Mouse (Mus musculus) stomach, postnatal 0 days (tissue): Measurements from ENCODE around the gene Dpy19l1. TPM values are rescaled to one million over a fixed set of nuclear protein-coding genes. Genes with fewer than 3 reads are reported as not detected.

ENCODE experiments used
- ATAC-seq: fragments of 200-750 bp; cut with Nextera tagmentation; 2 replicates; pipeline ENCODE4 v1.8.0; 2017; ENCODE audit not compliant: low FRiP score, low TSS enrichment
- DNase-seq: peaks from one replicate; pipeline ENCODE4 v3.0.0-alpha.2; 2016; ENCODE audit warnings: low spot score
- H3K27ac ChIP-seq: fragments of 300-500 bp; sonication (generic); replicated peaks from 2 replicates; pipeline ENCODE4 v1.5.1; 2014; ENCODE audit warnings: mild to moderate bottlenecking, control low read depth
- H3K27me3 ChIP-seq: fragments of 300-500 bp; sonication (generic); 2 replicates; pipeline ENCODE4 v1.6.1; 2014; ENCODE audit warnings: low read length; ENCODE audit not compliant: control insufficient read depth, insufficient read depth
- H3K36me3 ChIP-seq: fragments of 300-500 bp; sonication (generic); 2 replicates; pipeline ENCODE4 v1.6.1; 2014; ENCODE audit warnings: low read length, mixed read lengths; ENCODE audit not compliant: control insufficient read depth, insufficient read depth
- H3K4me1 ChIP-seq: fragments of 300-500 bp; sonication (generic); replicated peaks from 2 replicates; pipeline ENCODE4 v1.6.1; 2014; ENCODE audit warnings: antibody characterized with exemption; ENCODE audit not compliant: control insufficient read depth, insufficient read depth
- H3K4me2 ChIP-seq: fragments of 300-500 bp; sonication (generic); replicated peaks from 2 replicates; pipeline ENCODE4 v1.6.1; 2014; ENCODE audit warnings: low read depth, mild to moderate bottlenecking, control low read depth, moderate library complexity
- H3K4me3 ChIP-seq: fragments of 300-500 bp; sonication (generic); 2 replicates; pipeline ENCODE4 v1.5.1; 2014; ENCODE audit warnings: low read depth, low read length, control low read depth
- H3K9ac ChIP-seq: fragments of 300-500 bp; sonication (generic); 2 replicates; pipeline ENCODE4 v1.6.1; 2014; ENCODE audit warnings: mild to moderate bottlenecking, low read length, control low read depth, mixed read lengths
- H3K9me3 ChIP-seq: fragments of 300-500 bp; sonication (generic); 2 replicates; pipeline ENCODE4 v1.6.1; 2016; ENCODE audit warnings: low read length; ENCODE audit not compliant: control insufficient read depth
- CTCF ChIP-seq: IDR thresholded peaks from 2 replicates; pipeline ENCODE4 v1.5.1; 2016; ENCODE audit warnings: antibody characterized with exemption, low read depth, mild to moderate bottlenecking, moderate library complexity
- EP300 ChIP-seq: optimal IDR thresholded peaks from 2 replicates; pipeline ENCODE3; 2016; ENCODE audit warnings: antibody characterized with exemption
- WGBS: fragments of 180-500 bp; shearing (Covaris S2); extraction: QIAGEN DNeasy Blood & Tissue Kit; methylation state at CpG from one replicate; pipeline ENCODE4 v1.1.7; 2014; 5-methylcytosine and 5-hydroxymethylcytosine counted together
- polyA plus RNA-seq: library from polyadenylated mRNA; unstranded; fragments of >200 nt; fragmentation: Nextera tagmentation; extraction: Ambion mirVana; gene quantifications from 2 replicates; pipeline ENCODE4 v1.2.1, GENCODE M21; 2015

Dpy19l1 gene
- polyA plus RNA-seq: 5.2 TPM in 2 replicates

DNA sequence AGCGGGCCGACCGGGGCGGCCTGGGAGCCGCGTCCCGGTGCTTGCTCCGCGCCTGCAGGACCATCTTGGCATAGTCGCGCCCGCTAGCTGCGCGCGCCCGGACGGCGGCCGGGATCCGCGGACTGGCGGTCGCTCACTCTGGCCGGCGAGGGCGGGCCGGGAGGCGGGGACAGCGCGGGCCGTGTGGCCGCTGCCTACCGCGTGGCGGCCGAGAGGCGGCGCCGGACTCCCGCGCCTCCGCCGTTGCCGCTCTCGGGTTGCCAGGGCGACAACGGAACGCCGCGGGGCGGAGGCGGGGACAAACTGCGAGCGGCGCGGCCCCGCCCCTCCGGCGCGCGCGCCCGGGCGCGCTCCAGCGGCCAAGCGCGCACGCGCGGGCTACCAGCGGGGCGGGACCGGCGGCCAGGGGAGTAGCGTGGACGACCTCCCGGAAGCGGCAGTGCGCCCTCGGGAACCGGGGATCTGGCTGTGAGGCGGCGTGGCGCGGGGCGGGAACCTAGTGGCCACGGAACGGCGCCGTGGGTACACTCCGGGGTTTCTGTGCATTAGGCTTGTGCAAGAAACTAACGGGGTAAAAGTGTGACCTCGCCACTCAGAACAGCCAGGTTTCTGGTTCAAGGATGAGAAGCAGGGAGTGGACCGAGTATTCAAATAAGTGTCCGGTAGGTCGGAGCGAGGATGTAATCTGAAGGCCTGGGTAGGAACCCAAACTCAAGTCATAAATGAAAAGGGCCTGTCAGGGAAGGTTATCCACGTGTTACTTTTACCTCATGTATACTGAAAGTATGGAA, at the start of gene Dpy19l1:
Dpy19l1 (minus strand) TSS at position 74 of the 791 bp plus-strand sequence.
- H3K36me3 ChIP-seq: no peaks in the 10 kb centered on the region
- no peaks in the 10 kb centered on the region for H3K9me3 ChIP-seq
- WGBS: under 1% methylated on average over 77 of the region's 99 CpGs
- H3K27ac ChIP-seq: peak within 1 kb of the TSS; percentile 89
- peak within 1 kb of the TSS; percentile 75 for H3K9ac ChIP-seq
- peak within 1 kb of the TSS; percentile 72 for H3K4me2 ChIP-seq
- TF ChIP-seq EP300 (no peak), CTCF (peak; percentile 47)
- no peaks in the 10 kb centered on the region for H3K27me3 ChIP-seq
- H3K4me1 ChIP-seq: no peaks in the 10 kb centered on the region; the same call in 1 of the 2 replicates
- H3K4me3 ChIP-seq: peak within 1 kb of the TSS; percentile 70
- peak; percentile 99 for ATAC-seq
- DNase-seq: peak; percentile 94

DNA sequence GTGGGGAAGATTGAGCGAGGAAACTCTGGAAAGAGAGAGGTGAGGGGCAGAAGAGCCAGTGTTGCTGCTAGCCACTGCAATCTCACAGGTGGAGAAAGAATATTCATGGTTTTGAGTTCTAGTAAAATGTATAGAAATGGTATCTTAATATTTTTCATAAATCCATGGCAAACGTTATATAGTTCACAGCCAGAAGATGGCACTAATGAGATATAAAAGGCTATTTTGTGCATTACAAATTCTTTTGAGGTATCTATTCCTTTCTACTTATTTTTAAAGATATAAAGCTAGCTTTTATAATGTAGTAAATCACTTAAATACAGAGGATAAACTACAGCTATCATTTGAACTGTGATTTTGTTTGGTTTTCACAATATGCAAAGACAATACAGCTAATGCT, 35.2 kb upstream of the Dpy19l1 start:
- no peak overlapping the region for H3K4me2 ChIP-seq
- H3K9me3 ChIP-seq: no peaks in the 10 kb centered on the region
- H3K36me3 ChIP-seq: no peaks in the 10 kb centered on the region
- no peaks in the 10 kb centered on the region for H3K27me3 ChIP-seq
- TF ChIP-seq CTCF (peak; percentile 53), EP300 (no peak)
- no peaks in the 10 kb centered on the region for H3K4me1 ChIP-seq
- DNase-seq: no peak
- H3K27ac ChIP-seq: no peak overlapping the region
- ATAC-seq: no peak
- H3K9ac ChIP-seq: no peak overlapping the region
- WGBS: 35% methylated on average over 2 of the region's 2 CpGs
- no peak overlapping the region for H3K4me3 ChIP-seq

DNA sequence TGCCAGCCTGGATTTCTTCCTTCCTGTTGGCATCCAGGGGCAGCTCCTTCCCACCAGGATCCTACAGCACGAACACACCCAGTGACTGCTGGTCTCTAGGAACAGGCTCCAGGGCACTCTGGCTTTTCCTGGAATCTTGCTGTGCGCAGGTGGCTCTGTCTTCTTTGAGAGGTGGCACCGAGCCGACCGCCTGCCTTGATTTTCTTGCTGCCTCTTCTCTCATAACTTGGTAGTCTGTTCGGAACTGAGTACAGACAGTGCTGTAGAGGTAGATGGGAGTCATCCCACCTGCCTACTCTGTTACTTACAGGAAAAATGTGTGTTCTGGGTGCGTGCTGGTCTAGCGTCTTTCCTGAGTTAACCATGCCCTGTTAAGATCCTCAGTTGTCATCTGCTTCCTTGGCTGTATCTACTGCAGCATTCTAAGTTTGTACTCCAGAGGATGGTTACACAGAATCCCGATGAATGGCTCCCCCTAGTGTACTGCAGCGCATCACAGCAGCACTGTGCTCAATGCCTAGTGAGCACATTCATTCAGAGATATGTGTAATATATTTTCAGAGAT, 13.7 kb upstream of the Dpy19l1 start:
- DNase-seq (peak; percentile 58), ATAC-seq (no peak)
- no peaks in the 10 kb centered on the region for H3K9me3 ChIP-seq
- no peak overlapping the region for H3K4me2 ChIP-seq
- no peaks in the 10 kb centered on the region for H3K27me3 ChIP-seq
- no peak overlapping the region for H3K27ac ChIP-seq
- H3K36me3 ChIP-seq: no peaks in the 10 kb centered on the region
- no peaks in the 10 kb centered on the region for H3K4me1 ChIP-seq
- no peak overlapping the region for H3K4me3 ChIP-seq
- TF ChIP-seq CTCF (peak; percentile 92), EP300 (no peak)
- H3K9ac ChIP-seq: no peak overlapping the region
- 57% methylated on average over 10 of the region's 10 CpGs for WGBS

DNA sequence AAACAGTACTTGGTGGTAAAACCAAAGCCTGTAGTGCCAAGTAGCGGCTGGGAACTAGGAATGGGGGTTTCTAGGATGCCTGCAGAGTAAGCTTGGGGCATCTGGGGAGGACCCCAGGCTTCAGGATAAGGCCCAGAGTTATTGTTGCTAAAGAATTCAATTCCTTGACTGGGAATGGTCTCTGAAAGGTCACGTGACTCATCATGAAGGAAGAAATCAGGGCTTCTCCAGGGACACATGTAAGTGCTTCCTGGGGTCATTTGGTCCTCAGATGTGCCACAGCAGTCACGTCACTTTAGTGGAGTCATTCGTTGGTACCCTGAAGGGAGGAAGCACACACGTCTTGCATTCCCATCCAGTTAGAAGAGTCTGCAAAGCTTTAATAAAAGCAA, 11.1 kb upstream of the Dpy19l1 start:
- no peak overlapping the region for H3K4me3 ChIP-seq
- no peaks in the 10 kb centered on the region for H3K27me3 ChIP-seq
- no peaks in the 10 kb centered on the region for H3K4me1 ChIP-seq
- no peak for DNase-seq
- TF ChIP-seq EP300: no peak
- no peak for TF ChIP-seq CTCF
- H3K36me3 ChIP-seq: no peaks in the 10 kb centered on the region
- H3K9ac ChIP-seq: no peak overlapping the region
- no peaks in the 10 kb centered on the region for H3K9me3 ChIP-seq
- no peak for ATAC-seq
- no peak overlapping the region for H3K27ac ChIP-seq
- H3K4me2 ChIP-seq: no peak overlapping the region
- WGBS: 67% methylated on average over 5 of the region's 5 CpGs

DNA sequence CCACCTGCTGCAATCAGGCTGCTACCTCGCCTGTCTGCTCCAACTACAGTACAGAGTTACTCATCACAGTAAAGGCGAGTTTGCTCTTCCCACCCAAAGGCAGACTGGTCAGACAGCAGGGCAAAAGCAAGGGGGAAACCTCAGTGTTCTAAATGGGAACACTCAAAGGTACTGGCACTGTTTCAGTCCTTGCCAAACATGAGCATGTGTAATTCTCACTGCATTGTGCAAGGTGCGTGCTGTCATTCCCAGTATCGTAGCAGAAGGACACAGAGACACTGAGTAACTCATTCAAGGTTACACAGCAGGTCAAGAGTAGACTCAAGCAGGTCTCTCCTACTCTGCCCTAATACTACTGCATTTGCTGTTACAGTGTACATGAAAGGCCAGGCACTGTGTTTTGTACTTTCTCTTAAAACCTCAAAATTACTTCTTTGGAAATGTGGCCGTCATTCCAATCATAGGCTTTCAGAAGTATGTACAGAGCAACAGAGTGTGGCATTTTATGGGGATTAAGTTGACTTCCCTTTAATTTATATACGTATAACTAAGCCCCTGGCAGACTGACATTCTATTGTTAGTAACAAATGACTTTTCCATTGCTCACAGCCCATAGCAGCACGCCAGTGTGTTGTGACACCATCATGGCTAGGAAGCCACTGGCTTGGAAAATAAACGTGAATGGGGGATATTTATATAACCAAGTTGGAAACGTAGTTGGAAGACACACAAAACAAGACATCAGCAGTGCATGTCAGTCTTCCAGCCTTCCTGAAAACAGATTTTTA, 10.5 kb upstream of the Dpy19l1 start:
- DNase-seq (no peak), ATAC-seq (no peak)
- Histone ChIP-seq H3K4me2 (no peak overlapping the region), H3K27me3 (no peaks in the 10 kb centered on the region), H3K9ac (no peak overlapping the region), H3K9me3 (no peaks in the 10 kb centered on the region), H3K36me3 (no peaks in the 10 kb centered on the region), H3K27ac (no peak overlapping the region), H3K4me1 (no peaks in the 10 kb centered on the region), H3K4me3 (no peak overlapping the region)
- no peak for TF ChIP-seq CTCF
- TF ChIP-seq EP300: no peak
- WGBS: 57% methylated on average over 9 of the region's 9 CpGs
